Comparison of ENCODE assay signal across 8 mouse cellular contexts in the genomic region with DNA sequence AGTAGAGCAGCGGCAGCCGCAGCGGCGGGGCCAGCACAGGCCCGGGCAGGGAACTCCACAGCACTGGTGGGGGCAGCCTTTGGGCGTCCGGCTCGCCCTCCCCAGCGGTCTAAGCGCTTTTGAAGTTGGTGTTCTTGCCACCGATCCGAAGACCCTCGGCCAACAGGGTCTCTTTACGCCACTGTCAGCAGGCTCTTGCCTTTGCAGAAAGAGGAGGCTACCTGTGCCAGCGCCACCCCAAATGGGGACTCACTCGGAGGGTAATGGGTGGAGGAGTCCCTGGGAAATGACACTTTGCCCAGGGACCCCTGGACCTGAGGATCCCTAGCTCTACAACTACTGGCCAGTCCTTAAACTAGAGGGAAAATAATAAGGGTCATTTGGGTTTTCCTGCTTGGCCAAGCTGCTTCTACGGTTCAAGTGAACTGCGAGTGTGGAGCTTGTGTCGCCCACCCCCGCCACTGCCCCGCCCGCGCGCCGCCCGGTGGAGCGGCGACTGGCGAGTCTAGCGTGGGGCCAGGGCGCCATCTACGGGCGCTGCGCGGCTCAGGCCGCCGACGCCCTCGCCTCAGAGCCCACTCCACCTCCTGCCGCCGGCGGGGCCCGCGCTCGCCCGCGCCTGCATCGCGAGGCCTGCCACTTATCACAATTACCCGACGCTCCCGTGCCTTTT. TPM values are rescaled to one million over a fixed set of nuclear protein-coding genes. Genes with fewer than 3 reads are reported as not detected.
DNase-seq lines count a peak whose midpoint lies in the region; ATAC-seq lines count a peak whose summit lies in the region.

No protein-coding gene starts in this region.

- H3K4me2 ChIP-seq in heart, embryonic 13.5 days, result peak overlapping the region; percentile 71
- H3K4me2 ChIP-seq in midbrain, embryonic 11.5 days, result peak overlapping the region; percentile 57

- H3K4me3 ChIP-seq in heart, embryonic 13.5 days, result peak overlapping the region; percentile 52
- peak overlapping the region; percentile 40 for H3K4me3 ChIP-seq in midbrain, embryonic 11.5 days (ENCODE audit: low read depth, low read length)

- under 1% methylated on average over 52 of the region's 52 CpGs for WGBS in heart, embryonic 13.5 days
- under 1% methylated on average over 52 of the region's 52 CpGs for whole genome bisulfite sequencing in midbrain, embryonic 11.5 days

- H3K9me3 ChIP-seq in heart, embryonic 13.5 days, result no peaks in the 10 kb centered on the region
- H3K9me3 ChIP-seq in midbrain, embryonic 11.5 days (ENCODE audit: control insufficient read depth, low read length), result no peaks in the 10 kb centered on the region

- no peak for ATAC-seq in heart, embryonic 13.5 days (ENCODE audit: extremely low read depth, insufficient number of reproducible peaks, low FRiP score, low TSS enrichment)
- ATAC-seq in midbrain, embryonic 11.5 days (ENCODE audit: low FRiP score), result peak; percentile 49

- H3K36me3 ChIP-seq in heart, embryonic 13.5 days, result no peaks in the 10 kb centered on the region
- H3K36me3 ChIP-seq in midbrain, embryonic 11.5 days (ENCODE audit: control insufficient read depth, insufficient read depth, low read length), result no peaks in the 10 kb centered on the region

- peaks cover 54% of the 10 kb centered on the region for H3K4me1 ChIP-seq in heart, embryonic 13.5 days
- peaks cover 42% of the 10 kb centered on the region for H3K4me1 ChIP-seq in midbrain, embryonic 11.5 days (ENCODE audit: control insufficient read depth, insufficient read depth, low read length)

- H3K27ac ChIP-seq in heart, embryonic 13.5 days (replicated peaks), result no peak overlapping the region
- no peak overlapping the region for H3K27ac ChIP-seq in midbrain, embryonic 11.5 days (ENCODE audit: low read depth, low read length)

- H3K27me3 ChIP-seq in heart, embryonic 13.5 days (replicated peaks), result peaks cover 97% of the 10 kb centered on the region
- peaks cover 88% of the 10 kb centered on the region for H3K27me3 ChIP-seq in midbrain, embryonic 11.5 days (ENCODE audit: control insufficient read depth, insufficient read depth, low read length)

- DNase-seq in urinary bladder, adult 2 months (ENCODE audit: low spot score), result peak; percentile 50
- DNase-seq in urinary bladder, postnatal 10 days (ENCODE audit: low spot score), result no peak
- DNase-seq in embryo, embryonic 11 days, result peak; percentile 92
- peak; percentile 80 to 87 for DNase-seq in kidney, postnatal 4 days
- peak; percentile 97 for DNase-seq in midbrain, embryonic 11.5 days (ENCODE audit: low spot score, missing footprints)
- peak; percentile 54 for DNase-seq in thymus, postnatal 0 days (ENCODE audit: low spot score)
- DNase-seq in left cerebral cortex, adult 8-10 months (ENCODE audit: low spot score in 2 of 2), result no peak

- peak overlapping the region; percentile 48; the same call in 1 of the 2 replicates for H3K9ac ChIP-seq in heart, embryonic 13.5 days
- H3K9ac ChIP-seq in midbrain, embryonic 11.5 days (ENCODE audit: low read length), result peak overlapping the region; percentile 30

RNA-seq across cellular contexts. Expression of a gene that starts 7.0 kb away (rescaled TPM):
- 1.1 and 1.2 TPM in 2 replicates for polyA plus RNA-seq in urinary bladder, adult 2 months (2012; rRNA removed)
- 0.52 and 0.60 TPM in 2 replicates for polyA plus RNA-seq in heart, embryonic 13.5 days (2015; fragmentation: Nextera tagmentation; extraction: Ambion mirVana)
- polyA plus RNA-seq in midbrain, embryonic 11.5 days (2014; fragmentation: Nextera tagmentation; extraction: Ambion mirVana), result 11.2 and 12.7 TPM in 2 replicates
- polyA plus RNA-seq in thymus, postnatal 0 days (2015; fragmentation: Nextera tagmentation; extraction: Ambion mirVana), result 0.30 and 0.39 TPM in 2 replicates
- 1 to 10 TPM in 2 of 4 experiments, under 1 TPM in 2; 0.64 to 2.6 (median 1.1) TPM for total RNA-seq in left cerebral cortex, adult 8-10 months (2022)

Comparison
In these comparisons a context has a peak if more than half of its experiments do, and no peak if none do; other contexts are left out.
1. DNase-seq: peak in urinary bladder, adult 2 months (single experiment), embryo, embryonic 11 days (single experiment), kidney, postnatal 4 days (2 of 2), midbrain, embryonic 11.5 days (single experiment) and thymus, postnatal 0 days (single experiment); none in urinary bladder, postnatal 10 days (single experiment) and left cerebral cortex, adult 8-10 months (0 of 2).